9 mouse cellular contexts compared by ENCODE assay signal in the genomic region with DNA sequence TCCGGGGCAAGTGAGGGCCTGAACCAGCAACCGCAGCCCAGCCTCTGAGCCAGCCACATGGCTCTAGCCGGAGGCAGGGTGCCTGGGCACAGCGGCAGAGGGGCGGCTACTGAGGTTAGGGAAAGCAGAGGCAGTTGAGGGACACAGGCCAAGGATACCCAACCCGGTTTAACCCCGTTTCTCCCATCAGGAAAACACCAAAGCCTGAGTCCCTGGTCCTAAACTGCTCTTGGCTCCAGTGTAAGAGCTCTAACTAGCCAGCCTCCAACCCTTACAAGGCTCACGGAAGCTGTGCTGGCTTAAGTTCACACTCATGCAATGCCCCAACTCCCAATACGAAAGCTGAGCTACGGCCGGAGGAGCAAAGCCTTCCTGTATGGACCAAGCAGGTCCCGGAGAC. TPM values are rescaled to one million over a fixed set of nuclear protein-coding genes. Genes with fewer than 3 reads are reported as not detected.
A peak's percentile ranks its signal among the peaks of the same experiment; 100 is the strongest.
DNase-seq lines count a peak whose midpoint lies in the region; ATAC-seq lines count a peak whose summit lies in the region.
"Had no signal": no experiment of that assay in that cellular context is flagged by ENCODE, and none has a peak within 500 bp of the region (broad histone marks: within the 10 kb centered on the region; RNA-seq: fewer than 3 reads in every experiment).

No protein-coding gene starts in this region.

- peak overlapping the region; percentile 62 for H3K4me2 ChIP-seq in heart, embryonic 12.5 days
- H3K4me2 ChIP-seq in neural tube, embryonic 11.5 days (ENCODE audit: low read depth) = peak overlapping the region; percentile 14; the same call in 1 of the 2 replicates

- no peak for ATAC-seq in heart, embryonic 12.5 days (ENCODE audit: insufficient number of reproducible peaks, low FRiP score)
- ATAC-seq in neural tube, embryonic 11.5 days (ENCODE audit: insufficient read depth, low FRiP score, low TSS enrichment) = no peak

- H3K4me3 ChIP-seq in heart, embryonic 12.5 days = peak overlapping the region; percentile 32
- H3K4me3 ChIP-seq in neural tube, embryonic 11.5 days (ENCODE audit: low read depth, low read length) = no peak overlapping the region
- H3K4me3 ChIP-seq in limb, embryonic 10.5 days = peak overlapping the region; percentile 18
- H3K4me3 ChIP-seq: layer of hippocampus, adult 2 months had no signal

- no peak for DNase-seq in heart, adult 18-20 months
- DNase-seq in neural tube, embryonic 11.5 days (ENCODE audit: low spot score) = no peak
- DNase-seq in neural tube, embryonic 10.5 days (ENCODE audit: extremely low spot score, low spot score) = no peak
- no peak for DNase-seq in limb, embryonic 10.5 days (ENCODE audit: low spot score)
- DNase-seq in urinary bladder, adult 18-20 months (ENCODE audit: low spot score in 2 of 2) = no peak
- DNase-seq in right cerebral cortex, postnatal 36 days (ENCODE audit: low spot score in 2 of 2) = no peak
- DNase-seq in embryo, embryonic 10 days (ENCODE audit: low spot score) = no peak

- peak overlapping the region; percentile 91 for H3K27ac ChIP-seq in heart, embryonic 12.5 days (ENCODE audit: poor library complexity, severe bottlenecking)
- no peak overlapping the region for H3K27ac ChIP-seq in neural tube, embryonic 11.5 days (ENCODE audit: low read depth, low read length)
- H3K27ac ChIP-seq in limb, embryonic 10.5 days = peak overlapping the region; percentile 71
- H3K27ac ChIP-seq: layer of hippocampus, adult 2 months had no signal

- H3K27me3 ChIP-seq in heart, embryonic 12.5 days (replicated peaks) = no peaks in the 10 kb centered on the region
- no peaks in the 10 kb centered on the region for H3K27me3 ChIP-seq in neural tube, embryonic 11.5 days (ENCODE audit: control insufficient read depth, insufficient read depth, low read length)
- H3K27me3 ChIP-seq in limb, embryonic 10.5 days (ENCODE audit: low read depth, poor library complexity, severe bottlenecking) = no peaks in the 10 kb centered on the region

- peak overlapping the region; percentile 65 for H3K9ac ChIP-seq in heart, embryonic 12.5 days
- no peak overlapping the region for H3K9ac ChIP-seq in neural tube, embryonic 11.5 days (ENCODE audit: low read length)

- 48% methylated on average over 12 of the region's 12 CpGs for WGBS in heart, embryonic 12.5 days
- 50% methylated on average over 12 of the region's 12 CpGs for WGBS in neural tube, embryonic 11.5 days
- 46% methylated on average over 12 of the region's 12 CpGs for WGBS in limb, embryonic 10.5 days

- H3K9me3 ChIP-seq in heart, embryonic 12.5 days (replicated peaks) = no peaks in the 10 kb centered on the region
- H3K9me3 ChIP-seq in neural tube, embryonic 11.5 days (ENCODE audit: control insufficient read depth, low read length) = no peaks in the 10 kb centered on the region
- H3K9me3 ChIP-seq in limb, embryonic 10.5 days (replicated peaks) = no peaks in the 10 kb centered on the region

- H3K36me3 ChIP-seq in heart, embryonic 12.5 days = no peaks in the 10 kb centered on the region
- no peaks in the 10 kb centered on the region for H3K36me3 ChIP-seq in neural tube, embryonic 11.5 days (ENCODE audit: control insufficient read depth, insufficient read depth, low read length)
- H3K36me3 ChIP-seq in limb, embryonic 10.5 days = 0 out of 2 replicates have a peak, but pooled peaks cover 4% of the 10 kb centered on the region

- peaks cover 86% of the 10 kb centered on the region for H3K4me1 ChIP-seq in heart, embryonic 12.5 days (replicated peaks)
- H3K4me1 ChIP-seq in neural tube, embryonic 11.5 days (ENCODE audit: control insufficient read depth, insufficient read depth, low read length) = peaks cover 46% of the 10 kb centered on the region
- peaks cover 97% of the 10 kb centered on the region for H3K4me1 ChIP-seq in limb, embryonic 10.5 days

RNA-seq across cellular contexts. Expression of a gene that starts 4.7 kb away (rescaled TPM):
- 68.5 and 71.4 TPM in 2 replicates for polyA plus RNA-seq in heart, embryonic 12.5 days (2016; fragmentation: Nextera tagmentation; extraction: Ambion mirVana)
- total RNA-seq in heart, adult 18-20 months (2021) = 1 to 10 TPM; 2.0 to 2.5 TPM
- 32.9 and 35.8 TPM in 2 replicates for polyA plus RNA-seq in neural tube, embryonic 11.5 days (2014; fragmentation: Nextera tagmentation; extraction: Ambion mirVana)
- 102 and 142 TPM in 2 replicates for polyA plus RNA-seq in limb, embryonic 10.5 days (2016; fragmentation: Nextera tagmentation; extraction: Ambion mirVana)

RNA-seq across cellular contexts. Expression of a gene that starts 21.2 kb away (rescaled TPM):
- 19.9 and 21.1 TPM in 2 replicates for polyA plus RNA-seq in heart, embryonic 12.5 days (2016; fragmentation: Nextera tagmentation; extraction: Ambion mirVana)
- 10 to 100 TPM; 25.9 to 26.8 TPM for total RNA-seq in heart, adult 18-20 months (2021)
- polyA plus RNA-seq in neural tube, embryonic 11.5 days (2014; fragmentation: Nextera tagmentation; extraction: Ambion mirVana) = 36.4 and 38.4 TPM in 2 replicates
- polyA plus RNA-seq in limb, embryonic 10.5 days (2016; fragmentation: Nextera tagmentation; extraction: Ambion mirVana) = 23.6 and 28.8 TPM in 2 replicates

RNA-seq across cellular contexts. Expression of a gene that starts 21.4 kb away (rescaled TPM):
- polyA plus RNA-seq in heart, embryonic 12.5 days (2016; fragmentation: Nextera tagmentation; extraction: Ambion mirVana) = 90.9 and 99.0 TPM in 2 replicates
- total RNA-seq in heart, adult 18-20 months (2021) = 100 to 1,000 TPM; 136 to 141 TPM
- polyA plus RNA-seq in neural tube, embryonic 11.5 days (2014; fragmentation: Nextera tagmentation; extraction: Ambion mirVana) = 104 and 113 TPM in 2 replicates
- polyA plus RNA-seq in limb, embryonic 10.5 days (2016; fragmentation: Nextera tagmentation; extraction: Ambion mirVana) = 140 and 144 TPM in 2 replicates

RNA-seq across cellular contexts. Expression of a gene that starts 25.5 kb away (rescaled TPM):
- polyA plus RNA-seq in heart, embryonic 12.5 days (2016; fragmentation: Nextera tagmentation; extraction: Ambion mirVana) = 48.1 and 53.1 TPM in 2 replicates
- total RNA-seq in heart, adult 18-20 months (2021) = 10 to 100 TPM; 16.9 to 18.8 TPM
- polyA plus RNA-seq in neural tube, embryonic 11.5 days (2014; fragmentation: Nextera tagmentation; extraction: Ambion mirVana) = 31.7 and 37.0 TPM in 2 replicates
- polyA plus RNA-seq in limb, embryonic 10.5 days (2016; fragmentation: Nextera tagmentation; extraction: Ambion mirVana) = 40.3 and 48.0 TPM in 2 replicates

RNA-seq across cellular contexts. Expression of a gene that starts 49.6 kb away (rescaled TPM):
- polyA plus RNA-seq in heart, embryonic 12.5 days (2016; fragmentation: Nextera tagmentation; extraction: Ambion mirVana) = 36.5 and 38.9 TPM in 2 replicates
- total RNA-seq in heart, adult 18-20 months (2021) = 10 to 100 TPM; 13.4 to 14.2 TPM
- 49.8 and 53.5 TPM in 2 replicates for polyA plus RNA-seq in neural tube, embryonic 11.5 days (2014; fragmentation: Nextera tagmentation; extraction: Ambion mirVana)
- 70.8 and 72.5 TPM in 2 replicates for polyA plus RNA-seq in limb, embryonic 10.5 days (2016; fragmentation: Nextera tagmentation; extraction: Ambion mirVana)
